10 mouse cellular contexts compared by ENCODE assay signal in the genomic region with DNA sequence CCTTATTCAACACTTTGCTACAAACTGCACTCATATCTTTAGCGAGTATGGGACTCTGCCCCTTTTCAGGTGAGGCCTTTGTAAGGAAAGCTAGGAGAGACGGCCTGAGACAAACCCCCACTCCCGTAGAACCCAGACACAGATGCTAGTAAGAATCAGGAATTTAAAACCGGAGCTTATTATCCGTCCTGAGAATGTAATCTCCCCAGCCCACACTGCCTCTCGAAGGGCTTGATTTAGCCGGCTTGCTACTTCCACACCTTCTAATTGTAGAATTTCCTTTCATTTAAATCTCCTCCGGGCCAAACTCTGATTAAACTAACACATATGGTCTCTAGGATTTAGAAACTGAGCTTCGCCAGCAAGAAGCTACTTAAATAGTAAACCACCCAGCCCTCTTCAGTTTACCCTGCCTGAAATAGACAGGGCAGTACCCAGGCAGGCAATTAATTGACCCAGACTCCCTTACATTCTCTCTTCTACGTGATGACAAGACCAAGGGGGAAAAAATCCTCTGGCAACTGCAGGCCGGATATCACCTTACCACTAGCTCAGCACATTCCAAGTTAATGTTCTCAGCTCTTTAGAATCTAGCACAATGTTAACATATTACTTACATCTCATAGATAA.
DNase-seq lines count a peak whose midpoint lies in the region; ATAC-seq and TF ChIP-seq lines count a peak whose summit lies in the region.
"Had no signal": no experiment of that assay in that cellular context is flagged by ENCODE, and none has a peak within 500 bp of the region (broad histone marks: within the 10 kb centered on the region; RNA-seq: fewer than 3 reads in every experiment).

No protein-coding gene starts in this region.

- WGBS in heart, embryonic 16.5 days, result 26% methylated on average over 11 of the region's 11 CpGs

- DNase-seq in gastrocnemius, adult 18-20 months (ENCODE audit: low spot score), result peak; percentile 10
- DNase-seq in gastrocnemius, postnatal 4 days (ENCODE audit: low spot score in 2 of 2), result no peak
- peak; percentile 9 to 12 for DNase-seq in left cerebral cortex, adult 2 months (ENCODE audit: extremely low spot score in 1 of 2, low spot score in 2 of 2)
- no peak for DNase-seq in left cerebral cortex, postnatal 4 days
- DNase-seq in right cerebral cortex, postnatal 4 days, result peak; percentile 2
- no peak for DNase-seq in adrenal gland, postnatal 25 days
- DNase-seq in adrenal gland, postnatal 14 days, result no peak
- DNase-seq: liver, embryonic 13.5 days had no signal

- peak overlapping the region; percentile 33; the same call in 1 of the 2 replicates for H3K9ac ChIP-seq in heart, embryonic 16.5 days (ENCODE audit: low read length)
- H3K9ac ChIP-seq: liver, embryonic 13.5 days; neural tube, embryonic 12.5 days had no signal

- H3K4me2 ChIP-seq in heart, embryonic 16.5 days (ENCODE audit: low read depth, low read length), result peak overlapping the region; percentile 53
- H3K4me2 ChIP-seq: liver, embryonic 13.5 days; neural tube, embryonic 12.5 days had no signal

- TF ChIP-seq CTCF in left cerebral cortex, adult 2 months (IDR thresholded peaks at IDR 0.05), result no peak

- no peaks in the 10 kb centered on the region for H3K36me3 ChIP-seq in heart, embryonic 16.5 days (ENCODE audit: control insufficient read depth, insufficient read depth)
- H3K36me3 ChIP-seq: liver, embryonic 13.5 days; neural tube, embryonic 12.5 days had no signal

- no peak overlapping the region for H3K27ac ChIP-seq in left cerebral cortex, adult 2 months
- H3K27ac ChIP-seq in heart, embryonic 16.5 days (ENCODE audit: low read length), result peak overlapping the region; percentile 79
- H3K27ac ChIP-seq: liver, embryonic 13.5 days; neural tube, embryonic 12.5 days had no signal

- H3K9me3 ChIP-seq in heart, embryonic 16.5 days (replicated peaks; ENCODE audit: control insufficient read depth, low read length), result no peaks in the 10 kb centered on the region
- H3K9me3 ChIP-seq: liver, embryonic 13.5 days; neural tube, embryonic 12.5 days had no signal

- no peaks in the 10 kb centered on the region for H3K27me3 ChIP-seq in heart, embryonic 16.5 days (ENCODE audit: control insufficient read depth, insufficient read depth, low read length)
- H3K27me3 ChIP-seq: liver, embryonic 13.5 days; neural tube, embryonic 12.5 days had no signal

- intact Hi-C loops in left cerebral cortex, adult 2 months (cut with DNase I), result no loop called here
- intact Hi-C loops in left cerebral cortex, postnatal 4 days (cut with DNase I), result no loop called here

- H3K4me3 ChIP-seq in left cerebral cortex, adult 2 months, result no peak overlapping the region
- H3K4me3 ChIP-seq in heart, embryonic 16.5 days (ENCODE audit: low read length), result peak overlapping the region; percentile 12
- H3K4me3 ChIP-seq: liver, embryonic 13.5 days; neural tube, embryonic 12.5 days had no signal

- peak; percentile 90 for ATAC-seq in heart, embryonic 16.5 days (replicated peaks; ENCODE audit: extremely low read depth, insufficient read depth, low FRiP score)

- H3K4me1 ChIP-seq in heart, embryonic 16.5 days (ENCODE audit: control insufficient read depth, insufficient read depth, low read length), result peaks cover 7% of the 10 kb centered on the region; the same call in 1 of the 2 replicates
- H3K4me1 ChIP-seq: liver, embryonic 13.5 days; neural tube, embryonic 12.5 days had no signal

Comparison
In these comparisons a context has a peak if more than half of its experiments do, and no peak if none do; other contexts are left out.
1. DNase-seq: peak in gastrocnemius, adult 18-20 months (single experiment), left cerebral cortex, adult 2 months (2 of 2) and right cerebral cortex, postnatal 4 days (single experiment); none in gastrocnemius, postnatal 4 days (0 of 2), left cerebral cortex, postnatal 4 days (single experiment), adrenal gland, postnatal 25 days (single experiment) and adrenal gland, postnatal 14 days (single experiment).